Mouse (Mus musculus) kidney, postnatal 14 days (tissue): ENCODE results near the gene Zdhhc17.
A peak's percentile ranks its signal among the peaks of the same experiment; 100 is the strongest.

ENCODE experiments used
- DNase-seq: peaks from one replicate; pipeline ENCODE4 v3.0.0; 2022; ENCODE audit warnings: mixed read lengths

Zdhhc17 gene

DNA sequence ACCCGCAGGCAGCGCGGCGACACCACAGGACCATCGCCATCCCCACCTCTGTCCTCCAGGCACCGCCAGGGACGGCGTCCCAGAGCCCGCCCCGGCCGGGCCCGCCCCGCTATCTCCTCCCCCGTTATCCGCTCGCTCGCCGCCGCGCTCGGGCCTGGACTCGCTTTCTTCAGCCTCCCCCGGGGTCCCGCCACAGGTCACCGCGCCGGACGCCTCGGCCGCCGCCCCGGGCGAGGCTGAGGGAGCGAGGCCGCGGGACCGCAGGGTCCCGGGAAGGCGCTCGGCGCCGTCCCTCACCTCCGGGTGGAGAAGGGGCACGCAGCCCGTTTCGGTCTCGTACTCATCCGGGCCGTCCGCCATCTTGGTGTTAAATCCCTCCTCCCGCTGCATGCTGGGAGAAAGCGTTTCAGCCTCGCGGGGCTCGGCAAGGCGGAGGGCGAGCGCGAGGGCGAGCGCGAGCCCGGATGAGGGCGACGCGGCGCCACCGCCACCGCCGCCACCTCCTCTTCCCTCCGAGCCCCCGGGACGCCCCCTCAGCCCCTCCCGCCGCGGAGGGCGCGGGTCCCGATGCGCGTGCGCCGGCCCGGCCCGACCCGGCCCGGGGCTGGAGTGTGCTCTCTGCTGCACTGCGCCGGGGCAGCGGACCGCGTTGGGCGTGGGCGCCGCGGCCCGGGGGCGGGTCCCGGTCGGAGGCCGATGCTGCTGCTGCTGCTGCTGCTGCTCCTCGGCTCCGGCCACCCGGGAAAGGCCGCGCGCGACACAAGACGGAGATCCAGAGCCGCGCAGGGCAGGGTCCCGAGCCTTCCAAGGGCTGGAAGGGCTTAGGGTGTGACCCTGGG is at the start of gene Zdhhc17:
TSS of gene Zdhhc17 (minus strand) at position 500 of the 839 bp plus-strand sequence.
- peak; percentile 93 for DNase-seq

DNA sequence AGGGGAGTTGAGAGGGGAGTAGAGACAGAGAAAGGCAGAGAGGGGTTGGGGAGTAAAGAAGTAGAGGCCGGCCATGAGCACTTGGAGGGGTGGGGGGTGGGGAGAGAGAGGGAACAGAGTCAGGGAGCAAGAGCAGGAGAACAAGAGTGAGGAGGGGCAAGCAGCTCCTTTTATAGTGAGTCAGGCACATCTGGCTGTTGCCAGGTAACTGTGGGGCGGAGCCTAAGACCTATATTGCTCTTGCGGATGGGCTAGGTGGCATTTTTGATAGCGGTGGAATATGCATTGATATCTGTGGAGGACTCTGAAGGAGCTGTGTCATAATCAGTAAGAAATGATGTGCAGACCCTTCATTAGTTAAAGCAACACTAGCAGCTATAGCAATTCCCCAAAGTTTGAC is 45.8 kb upstream of the Zdhhc17 start:
- no peak for DNase-seq

DNA sequence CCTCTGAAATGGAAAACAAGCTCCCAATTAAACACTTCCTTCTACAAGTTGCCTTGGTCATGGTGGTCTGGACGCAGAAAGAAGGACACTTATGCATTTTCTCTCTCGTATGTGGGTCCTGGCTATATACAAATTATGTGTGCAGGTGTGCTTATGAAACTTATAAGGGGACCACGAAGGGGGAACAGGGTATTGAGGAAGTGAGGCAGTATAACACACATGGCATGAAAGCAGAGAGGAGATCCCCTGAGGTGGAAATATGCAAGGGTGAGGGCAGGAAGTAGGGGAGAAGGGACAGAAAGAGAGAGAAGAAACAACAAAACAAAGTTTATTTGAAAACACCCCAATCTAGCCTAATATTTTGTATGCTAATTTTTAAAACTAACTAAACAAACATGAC is 41.7 kb upstream of the Zdhhc17 start:
- DNase-seq = no peak

DNA sequence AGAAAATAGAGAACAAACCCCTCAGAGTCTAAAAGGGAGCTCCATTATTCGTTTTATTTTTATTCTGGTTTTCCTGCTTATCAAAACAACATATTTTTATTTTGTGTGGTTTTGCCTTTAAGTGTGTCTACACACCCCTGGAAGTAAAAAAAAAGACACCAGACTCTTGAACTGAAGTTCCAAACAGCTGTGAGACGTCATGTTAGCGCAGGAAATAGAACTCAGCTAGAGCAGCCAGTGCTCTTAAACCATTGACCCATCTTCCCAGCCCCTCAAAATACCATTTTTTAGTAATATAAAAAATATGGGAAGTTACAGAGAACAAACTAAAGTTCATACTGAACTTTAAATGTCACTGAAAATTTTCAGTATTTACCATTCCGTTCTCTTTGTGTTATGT is 40.6 kb upstream of the Zdhhc17 start:
- DNase-seq = peak; percentile 61

- DNase-seq = peak; percentile 13
Observed at GRCm38 (mm10) chr10:111050061-111050460, 40.1 kb upstream of the Zdhhc17 start.

DNA sequence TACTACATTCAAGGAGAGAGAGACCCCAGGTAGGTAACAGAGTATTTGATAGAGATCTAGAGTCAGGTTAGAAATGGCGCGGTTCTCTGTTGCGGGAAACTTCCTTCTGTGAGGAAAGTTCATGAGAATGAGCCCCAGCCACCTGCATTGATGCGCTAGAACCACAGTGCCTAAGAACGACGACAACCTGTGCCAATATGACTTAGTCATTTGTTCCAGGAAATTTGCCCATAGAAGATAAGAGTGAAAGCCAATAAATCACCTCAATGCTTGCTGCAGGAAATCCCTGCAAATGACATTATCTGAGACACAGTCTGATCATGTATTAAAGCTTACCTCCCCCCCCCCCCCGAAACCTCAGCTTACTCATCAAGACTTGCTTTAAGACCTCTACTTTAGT is 38.0 kb upstream of the Zdhhc17 start:
- peak; percentile 17 for DNase-seq

DNA sequence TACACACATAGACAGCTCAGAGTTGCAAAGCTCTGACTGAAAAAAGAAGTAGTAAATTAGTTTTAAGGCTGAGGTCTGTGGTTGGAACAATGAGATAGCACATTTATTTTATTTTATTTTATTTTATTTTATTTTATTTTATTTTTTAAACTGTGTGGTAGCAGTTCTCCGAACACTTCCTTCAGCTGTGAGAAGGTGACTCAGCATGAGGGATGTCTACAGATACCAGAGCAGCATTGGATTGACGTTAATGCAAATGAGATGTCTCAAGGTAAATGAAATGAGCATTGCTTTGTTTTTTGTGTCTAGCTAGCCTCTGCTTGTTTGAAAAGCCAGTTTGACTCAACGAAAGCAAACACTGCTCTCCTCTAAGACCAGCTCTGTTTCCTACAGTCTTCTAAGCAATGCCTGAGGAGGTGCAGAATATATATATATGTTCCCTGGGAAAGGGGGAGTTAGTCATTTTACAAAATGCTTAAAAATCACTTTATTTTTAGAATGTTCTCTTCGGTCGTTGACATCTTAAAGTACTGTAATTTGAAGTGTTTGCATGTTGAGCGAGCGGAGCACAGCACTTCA is 30.2 kb upstream of the Zdhhc17 start:
- no peak for DNase-seq

- no peak for DNase-seq
Observed at GRCm38 (mm10) chr10:111036851-111037250, 26.9 kb upstream of the Zdhhc17 start.

DNA sequence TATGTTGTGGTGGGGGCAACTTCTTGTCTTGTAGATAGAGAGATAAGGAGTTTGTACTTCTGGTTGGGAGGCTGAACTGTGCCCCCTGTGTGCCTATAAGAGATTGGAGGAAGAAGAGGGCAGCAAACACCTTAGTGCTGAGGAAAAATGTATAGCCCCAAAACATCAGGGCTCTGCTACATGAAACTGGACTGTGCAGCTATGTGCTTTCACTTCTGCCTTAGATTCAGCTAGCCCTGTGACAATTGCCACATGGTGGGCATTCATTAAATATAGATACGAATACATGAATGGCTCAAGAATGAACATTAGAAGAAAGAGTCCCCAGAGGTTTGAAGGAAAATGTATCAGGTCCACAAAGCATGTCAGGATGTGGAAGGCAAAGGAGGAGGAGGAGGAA is 25.2 kb upstream of the Zdhhc17 start:
- no peak for DNase-seq

DNA sequence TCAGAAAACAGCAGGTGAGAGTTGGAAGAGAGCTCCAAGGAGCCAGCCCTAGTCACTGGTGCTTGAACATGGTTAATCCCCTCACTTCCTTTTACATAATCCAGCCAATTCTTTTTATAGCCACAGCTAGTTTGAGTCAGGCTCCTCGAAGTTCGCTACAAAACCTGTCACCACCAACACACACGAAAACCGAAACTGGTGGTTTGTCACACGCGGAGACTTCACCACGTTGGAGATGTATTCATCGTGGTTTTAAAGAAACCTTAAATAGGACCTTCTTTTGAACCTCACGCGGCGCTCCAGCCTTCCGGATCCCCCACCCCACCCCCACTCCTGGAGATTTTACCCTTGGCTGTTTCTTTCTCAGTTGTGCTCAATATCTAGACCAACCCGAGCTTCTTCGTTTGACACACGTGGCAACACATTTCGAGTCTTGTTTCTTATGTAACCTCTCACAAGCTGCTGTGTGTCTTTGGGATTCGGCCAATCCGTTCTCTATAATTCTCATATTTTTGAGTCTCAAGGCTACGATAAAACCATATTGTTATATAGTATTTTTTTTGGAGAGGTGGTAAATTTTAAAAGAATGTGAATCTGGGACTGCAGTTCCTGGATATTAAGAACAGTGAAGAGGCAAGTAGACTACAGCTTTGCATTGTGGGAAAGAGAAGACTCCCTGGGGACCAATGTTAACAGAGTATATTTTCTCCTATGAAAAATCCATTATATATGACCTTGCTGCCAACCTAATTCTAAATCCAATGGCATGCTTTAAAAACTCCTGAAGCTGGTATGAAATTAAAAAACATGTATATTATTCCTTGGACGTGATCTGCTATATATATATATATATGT is 21.8 kb upstream of the Zdhhc17 start:
- peak; percentile 9 for DNase-seq

GRCm38 (mm10) chr10:111030845-111031244 is 20.9 kb upstream of the Zdhhc17 start:
- DNase-seq = no peak

GRCm38 (mm10) chr10:111026106-111026505 is 16.2 kb upstream of the Zdhhc17 start:
- no peak for DNase-seq

DNA sequence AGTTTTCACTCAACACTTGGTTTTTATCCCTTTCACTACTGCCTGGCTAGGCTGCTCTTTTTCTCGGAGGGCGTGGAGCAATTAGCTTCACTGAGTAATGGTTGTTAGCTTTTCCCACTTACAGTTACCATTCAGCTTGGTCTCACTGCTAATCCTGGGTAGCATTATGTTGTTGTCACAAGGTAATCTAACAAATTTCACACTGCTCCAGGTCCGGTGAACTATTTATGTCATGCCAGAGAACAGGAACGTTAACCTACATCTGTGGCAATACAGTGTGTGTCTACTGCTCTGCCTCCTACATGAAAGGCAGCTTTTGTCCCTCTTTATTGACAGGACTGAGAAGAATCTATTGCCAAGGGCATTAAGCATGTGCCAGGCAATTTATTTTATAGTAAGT is 14.8 kb upstream of the Zdhhc17 start:
- no peak for DNase-seq

DNA sequence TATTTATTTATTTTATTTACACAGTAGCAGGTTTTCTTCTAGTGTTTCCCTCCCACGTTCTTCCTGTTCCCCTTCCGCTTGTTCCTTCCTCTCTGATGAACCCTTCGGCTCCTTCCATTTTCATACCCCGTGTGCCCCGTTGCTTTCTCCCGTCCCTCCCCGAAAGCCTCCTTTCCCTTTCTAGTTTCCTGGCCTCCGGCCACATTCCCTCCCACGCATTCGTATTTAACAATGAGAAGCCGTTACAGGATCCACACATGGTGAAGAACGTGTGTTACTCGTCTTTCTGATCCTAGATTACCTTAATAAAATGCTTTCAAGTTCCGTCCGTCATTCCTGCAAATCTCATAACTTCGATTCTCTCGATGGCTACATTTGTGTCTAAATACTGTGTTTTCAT is 4.5 kb upstream of the Zdhhc17 start:
- DNase-seq = peak; percentile 33

- no peak for DNase-seq
Observed at GRCm38 (mm10) chr10:111013265-111013664, 3.3 kb upstream of the Zdhhc17 start.

DNA sequence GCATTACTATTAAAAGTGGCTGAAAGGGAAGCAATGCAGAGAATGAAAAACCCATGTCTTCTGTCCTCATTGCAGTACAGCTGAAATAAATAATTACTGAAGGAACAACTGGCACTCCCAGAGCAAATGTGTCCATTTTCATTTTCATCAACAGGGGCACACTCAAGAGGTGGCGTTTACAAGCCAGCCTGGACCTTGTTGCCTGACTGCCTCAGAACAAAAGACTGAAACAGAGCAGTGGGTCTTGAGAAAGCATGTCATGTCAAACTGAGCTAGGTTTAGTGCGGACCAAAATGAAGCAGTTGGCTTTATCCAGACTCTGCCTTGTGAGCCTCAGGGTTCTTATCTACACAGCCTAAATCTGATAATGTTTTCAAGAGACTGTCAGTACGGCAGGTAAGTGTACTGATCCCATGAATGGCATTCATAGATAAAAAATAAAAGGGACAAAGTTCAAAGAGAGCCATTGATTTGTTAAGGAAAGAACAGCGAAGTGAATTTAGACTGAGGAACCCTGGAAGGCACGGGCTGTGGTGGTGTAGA is 2.6 kb upstream of the Zdhhc17 start:
- no peak for DNase-seq

- DNase-seq = no peak
Observed at GRCm38 (mm10) chr10:111011226-111011765, 1.4 kb upstream of the Zdhhc17 start.

DNA sequence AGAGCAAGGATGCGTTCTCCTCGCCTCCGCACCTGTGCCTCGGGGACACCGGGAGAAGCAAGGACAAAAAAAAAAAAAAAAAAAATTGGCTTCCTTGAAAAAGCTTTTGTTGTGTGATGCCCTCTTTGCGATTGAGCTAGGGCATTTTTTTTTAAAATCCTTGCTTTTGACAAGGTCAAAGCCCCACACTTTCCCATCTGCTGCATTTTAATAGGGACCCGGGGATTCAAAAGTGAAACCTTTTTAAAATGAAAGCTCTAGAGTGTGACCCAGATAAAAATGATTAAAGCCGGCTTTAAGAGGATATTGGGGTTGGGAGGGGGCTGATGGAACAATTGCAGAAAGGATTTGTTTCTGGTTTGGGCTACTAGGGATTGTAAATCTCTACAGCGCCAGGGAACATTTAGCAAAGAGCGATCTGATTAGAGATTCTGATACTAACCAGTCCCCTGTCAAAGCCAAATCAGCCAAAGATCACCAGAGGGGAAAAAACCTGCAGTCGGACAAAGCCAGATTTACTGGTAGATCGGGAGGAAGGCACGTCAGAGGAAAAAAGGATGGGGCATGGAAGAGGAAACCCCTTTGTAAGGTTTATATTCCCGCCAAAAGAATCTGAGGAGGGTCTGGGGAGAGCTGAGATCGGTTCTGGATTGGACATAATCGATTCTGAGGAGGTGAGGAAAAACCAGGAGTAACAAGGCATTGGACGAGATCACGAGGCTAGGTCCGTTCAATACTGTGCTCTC is 713 bp upstream of the Zdhhc17 start:
- DNase-seq = peak; percentile 23

DNA sequence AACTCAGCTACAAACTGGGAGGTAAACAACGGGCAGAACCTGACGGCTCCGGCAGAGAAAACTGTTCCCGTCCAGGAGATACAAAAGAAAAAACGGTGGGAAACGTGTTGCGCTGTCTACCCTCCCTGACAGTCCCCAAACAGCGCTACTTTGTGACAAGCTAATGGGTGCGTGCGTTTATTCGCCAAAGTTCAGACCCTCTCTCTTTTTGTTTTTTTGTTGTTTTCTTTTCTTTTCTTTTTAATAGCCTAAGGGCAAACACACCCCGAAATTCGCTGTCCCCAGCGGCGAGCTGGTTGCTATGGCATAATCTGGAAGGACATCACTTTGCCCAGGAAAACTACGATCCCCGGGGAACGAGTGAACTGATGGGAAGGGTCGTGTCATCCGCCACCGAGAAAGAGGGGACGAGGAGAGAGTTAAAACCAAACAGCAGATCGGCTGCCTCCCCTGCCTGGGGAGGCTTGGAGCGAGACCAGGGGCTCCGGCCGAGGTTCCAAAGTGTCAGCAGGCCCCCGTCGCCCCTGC is 763 bp downstream of the Zdhhc17 start:
- no peak for DNase-seq

GRCm38 (mm10) chr10:111007687-111008086 is 2.3 kb downstream of the Zdhhc17 start:
- DNase-seq = no peak

- DNase-seq = no peak
Observed at GRCm38 (mm10) chr10:111005611-111006488, 4.1 kb downstream of the Zdhhc17 start.
